Mouse (Mus musculus) liver, adult 2 months (tissue): ENCODE results near the gene Troap.

ENCODE experiments used
- CTCF ChIP-seq: fragments of 200-500 bp; IDR thresholded peaks from 2 replicates; pipeline ENCODE4 v1.5.1; 2011; ENCODE audit warnings: low read depth, low read length, control low read depth
- POLR2A ChIP-seq: fragments of 200-500 bp; IDR thresholded peaks from 2 replicates; pipeline ENCODE4 v1.6.1; 2011; ENCODE audit warnings: low read length, control low read depth; ENCODE audit not compliant: insufficient read depth; ENCODE audit errors: extremely low read depth

DNA sequence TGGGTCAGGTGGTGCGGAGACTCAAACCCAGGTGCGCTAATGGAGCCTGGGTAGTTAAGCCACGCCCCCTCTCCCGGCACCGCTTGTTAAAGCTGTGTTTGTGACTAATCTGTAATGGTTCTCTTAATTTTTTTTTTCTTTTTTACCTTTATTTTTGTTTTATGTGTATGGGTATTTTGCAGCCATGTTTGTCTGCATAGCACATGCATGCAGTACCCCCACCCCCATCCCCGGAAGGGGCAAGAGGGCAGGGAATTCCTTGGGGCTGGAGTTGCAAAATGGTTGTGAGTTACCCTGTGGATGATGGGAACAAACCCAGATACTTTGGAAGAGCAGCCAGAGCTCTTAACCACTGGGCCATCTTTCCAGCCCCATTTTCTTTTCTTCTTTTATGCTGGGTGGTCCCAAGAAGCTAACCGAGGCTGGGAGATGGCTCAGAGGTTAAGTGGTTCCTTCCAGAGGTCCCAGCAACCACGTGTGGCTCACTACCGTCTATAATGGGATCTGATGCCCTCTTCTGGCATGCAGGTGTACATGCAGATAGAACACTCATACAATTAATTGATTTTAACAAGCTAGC lies 39.1 kb downstream of the Troap start:
- TF ChIP-seq POLR2A = no peak
- TF ChIP-seq CTCF = peak; percentile 41
